Mouse (Mus musculus) adrenal gland, postnatal 36 days (tissue): Measurements from ENCODE around the gene Tmem30c. TPM values are rescaled to one million over a fixed set of nuclear protein-coding genes. Genes with fewer than 3 reads are reported as not detected.
"Not testable (repeated sequence)": the region's sequence is repeated elsewhere in the genome, so short reads cannot be mapped to it uniquely, and the experiment has no call there.

Experiments used
- DNase-seq, 2 experiments: peaks; one replicate each; pipeline ENCODE4 v3.0.0; 2021; ENCODE audit warnings: mixed read lengths in 1 of 2
- total RNA-seq, 2 experiments: library from RNA; stranded (reverse); gene quantifications; 2 replicates each; pipeline ENCODE4 v1.2.3; 2021

The Tmem30c gene
- total RNA-seq, 2 experiments from 2014 or later: not detected

- DNase-seq: not testable (repeated sequence)
Measured at GRCm38 (mm10) chr16:57231937-57232310, 60.7 kb downstream of the Tmem30c start.

GRCm38 (mm10) chr16:57231089-57231936, 61.4 kb downstream of the Tmem30c start, which contains the start of gene Tbc1d23:
Gene Tbc1d23 (minus strand): TSS chr16:57231504.
- DNase-seq: peak; percentile 96 to 97

DNA sequence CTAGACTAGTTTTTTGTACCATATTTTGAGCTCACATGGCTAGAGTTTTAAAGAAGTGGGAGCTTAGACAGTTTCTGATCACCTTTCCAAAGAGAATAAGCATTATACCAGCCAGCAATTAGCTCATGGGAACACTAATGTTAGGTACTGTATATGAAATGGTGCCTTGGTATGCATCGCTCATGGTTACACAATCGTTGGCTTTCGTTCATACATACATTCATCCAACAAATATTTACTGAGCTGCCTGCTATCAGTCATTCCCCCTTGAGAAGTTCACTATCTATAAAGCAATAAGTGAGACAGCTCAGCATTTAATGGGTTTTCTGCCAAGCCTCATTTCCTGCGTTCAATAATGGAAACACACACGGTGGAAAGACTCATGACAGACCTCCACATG, 66.2 kb downstream of the Tmem30c start:
- no peak for DNase-seq

- no peak for DNase-seq
Measured at GRCm38 (mm10) chr16:57220361-57220760, 72.3 kb downstream of the Tmem30c start.

Other genes starting within 250 kb of the Tmem30c start
- not detected for gene Tmem45a2, start 221.5 kb downstream of the Tmem30c start, total RNA-seq
- gene Tomm70a, start 171.2 kb downstream of the Tmem30c start, total RNA-seq: 10 to 100 TPM; 56.3 to 59.2 TPM
- gene Nit2, start 125.5 kb downstream of the Tmem30c start, total RNA-seq: 10 to 100 TPM; 35.0 to 53.6 TPM
- 10 to 100 TPM; 35.0 to 40.0 TPM for gene Tbc1d23, start 61.4 kb downstream of the Tmem30c start, total RNA-seq
- 10 to 100 TPM; 16.9 to 25.5 TPM for gene Filip1l, start 60.2 kb upstream of the Tmem30c start, total RNA-seq